Mouse (Mus musculus) embryonic facial prominence, embryonic 12.5 days (tissue): ENCODE results near the gene Rab22a. TPM values are rescaled to one million over a fixed set of nuclear protein-coding genes. Genes with fewer than 3 reads are reported as not detected.
A peak's percentile ranks its signal among the peaks of the same experiment; 100 is the strongest.
"Not testable (repeated sequence)": the region's sequence is repeated elsewhere in the genome, so short reads cannot be mapped to it uniquely, and the experiment has no call there.

Experiments
- ATAC-seq: fragments of 200-750 bp; cut with Nextera tagmentation; 2 replicates; pipeline ENCODE4 v1.8.0; 2017; ENCODE audit not compliant: insufficient number of reproducible peaks, insufficient read depth, low FRiP score, low TSS enrichment
- H3K27ac ChIP-seq: fragments of 300-500 bp; sonication (generic); 2 replicates; pipeline ENCODE4 v1.5.1; 2016; ENCODE audit warnings: mild to moderate bottlenecking
- H3K27me3 ChIP-seq: fragments of 300-500 bp; sonication (generic); 2 replicates; pipeline ENCODE4 v1.6.1; 2016; ENCODE audit warnings: mild to moderate bottlenecking, moderate library complexity
- H3K36me3 ChIP-seq: fragments of 300-500 bp; sonication (generic); 2 replicates; pipeline ENCODE4 v1.6.1; 2016; ENCODE audit warnings: mild to moderate bottlenecking
- H3K4me1 ChIP-seq: fragments of 300-500 bp; sonication (generic); 2 replicates; pipeline ENCODE4 v1.6.1; 2016
- H3K4me2 ChIP-seq: fragments of 300-500 bp; sonication (generic); replicated peaks from 2 replicates; pipeline ENCODE4 v1.6.1; 2016; ENCODE audit warnings: mild to moderate bottlenecking, moderate library complexity
- H3K4me3 ChIP-seq: fragments of 300-500 bp; sonication (generic); 2 replicates; pipeline ENCODE4 v1.5.1; 2016; ENCODE audit warnings: mild to moderate bottlenecking
- H3K9ac ChIP-seq: fragments of 300-500 bp; sonication (generic); 2 replicates; pipeline ENCODE4 v1.6.1; 2016; ENCODE audit warnings: mild to moderate bottlenecking, moderate library complexity
- H3K9me3 ChIP-seq: fragments of 300-500 bp; sonication (generic); 2 replicates; pipeline ENCODE4 v1.6.1; 2016; ENCODE audit warnings: mild to moderate bottlenecking, moderate library complexity
- WGBS: fragments of 180-500 bp; shearing (Covaris S2); methylation state at CpG from one replicate; pipeline ENCODE4 v1.1.7; 2016; 5-methylcytosine and 5-hydroxymethylcytosine counted together
- polyA plus RNA-seq: library from polyadenylated mRNA; unstranded; fragments of >200 nt; fragmentation: Nextera tagmentation; extraction: Ambion mirVana; gene quantifications from 2 replicates; pipeline ENCODE4 v1.2.1, GENCODE M21; 2016

The Rab22a gene
- polyA plus RNA-seq, result 48.0 and 48.7 TPM in 2 replicates

- Histone ChIP-seq H3K9me3 (no peaks in the 10 kb centered on the region), H3K27me3 (no peaks in the 10 kb centered on the region), H3K36me3 (peaks cover 28% of the 10 kb centered on the region), H3K27ac (peak within 1 kb of the TSS; percentile 57; the same call in 1 of the 2 replicates), H3K9ac (peak within 1 kb of the TSS; percentile 94), H3K4me2 (peak within 1 kb of the TSS; percentile 73), H3K4me1 (peaks cover 17% of the 10 kb centered on the region), H3K4me3 (peak within 1 kb of the TSS; percentile 98)
- under 1% methylated on average over 46 of the region's 55 CpGs for WGBS
- ATAC-seq, result peak; percentile 95
These were observed at the start of gene Rab22a for GRCm38 (mm10) chr2:173659057-173659925. Rab22a (plus strand) TSS chr2:173659760.

GRCm38 (mm10) chr2:173615378-173616081 lies 44.0 kb upstream of the Rab22a start:
- WGBS, result 86% methylated on average over 11 of the region's 11 CpGs
- Histone ChIP-seq H3K4me1 (no peaks in the 10 kb centered on the region), H3K9me3 (no peaks in the 10 kb centered on the region), H3K9ac (no peak overlapping the region), H3K27ac (no peak overlapping the region), H3K4me3 (no peak overlapping the region), H3K4me2 (no peak overlapping the region), H3K27me3 (no peaks in the 10 kb centered on the region), H3K36me3 (peaks cover 7% of the 10 kb centered on the region; the same call in 1 of the 2 replicates)
- no peak for ATAC-seq

GRCm38 (mm10) chr2:173616156-173616555 lies 43.4 kb upstream of the Rab22a start:
- Histone ChIP-seq H3K4me1 (no peaks in the 10 kb centered on the region), H3K9ac (no peak overlapping the region), H3K27ac (no peak overlapping the region), H3K4me3 (no peak overlapping the region), H3K9me3 (no peaks in the 10 kb centered on the region), H3K36me3 (peaks cover 4% of the 10 kb centered on the region; the same call in 1 of the 2 replicates), H3K27me3 (no peaks in the 10 kb centered on the region), H3K4me2 (no peak overlapping the region)
- no peak for ATAC-seq
- 80% methylated on average over 7 of the region's 7 CpGs for WGBS

DNA sequence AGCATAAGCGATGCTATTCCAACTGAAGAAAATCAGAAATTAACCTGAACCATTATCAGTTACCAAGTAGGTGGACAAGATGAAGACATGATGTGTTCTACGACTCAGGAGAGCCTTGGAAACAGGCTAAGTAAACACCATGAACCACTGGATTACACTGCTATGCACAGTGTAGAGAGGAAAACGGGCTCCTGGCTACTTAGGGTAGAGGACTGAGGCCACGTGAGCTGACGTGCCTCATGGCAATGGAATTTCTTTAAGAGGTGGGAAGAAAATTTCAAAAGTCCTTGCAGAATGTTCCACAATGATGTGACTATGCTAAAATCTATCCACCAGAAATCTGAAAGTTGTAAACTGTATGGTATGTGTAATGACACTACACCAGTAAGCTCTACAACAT lies 40.4 kb upstream of the Rab22a start:
- Histone ChIP-seq H3K27ac (no peak overlapping the region), H3K27me3 (no peaks in the 10 kb centered on the region), H3K9me3 (no peaks in the 10 kb centered on the region), H3K36me3 (no peaks in the 10 kb centered on the region), H3K4me2 (no peak overlapping the region), H3K4me1 (no peaks in the 10 kb centered on the region), H3K4me3 (no peak overlapping the region), H3K9ac (no peak overlapping the region)
- no peak for ATAC-seq
- WGBS, result 85% methylated on average over 5 of the region's 5 CpGs

GRCm38 (mm10) chr2:173620645-173621044 lies 38.9 kb upstream of the Rab22a start:
- H3K9ac ChIP-seq, result no peak overlapping the region
- H3K9me3 ChIP-seq, result no peaks in the 10 kb centered on the region
- 93% methylated on average over 4 of the region's 4 CpGs for WGBS

GRCm38 (mm10) chr2:173622173-173622601 lies 37.4 kb upstream of the Rab22a start:
- H3K4me1 ChIP-seq, result no peaks in the 10 kb centered on the region
- no peaks in the 10 kb centered on the region for H3K9me3 ChIP-seq
- no peaks in the 10 kb centered on the region for H3K27me3 ChIP-seq
- WGBS, result 65% methylated on average over 7 of the region's 7 CpGs
- no peak overlapping the region for H3K9ac ChIP-seq
- no peak overlapping the region for H3K27ac ChIP-seq
- no peaks in the 10 kb centered on the region for H3K36me3 ChIP-seq
- H3K4me2 ChIP-seq, result no peak overlapping the region
- no peak overlapping the region for H3K4me3 ChIP-seq
- ATAC-seq, result no peak

More at GRCm38 (mm10) chr2:173620645-173621044, 38.9 kb upstream of the Rab22a start:
- Histone ChIP-seq H3K4me2 (no peak overlapping the region), H3K36me3 (no peaks in the 10 kb centered on the region), H3K4me1 (no peaks in the 10 kb centered on the region), H3K27me3 (no peaks in the 10 kb centered on the region), H3K27ac (no peak overlapping the region), H3K4me3 (no peak overlapping the region)
- ATAC-seq, result no peak

DNA sequence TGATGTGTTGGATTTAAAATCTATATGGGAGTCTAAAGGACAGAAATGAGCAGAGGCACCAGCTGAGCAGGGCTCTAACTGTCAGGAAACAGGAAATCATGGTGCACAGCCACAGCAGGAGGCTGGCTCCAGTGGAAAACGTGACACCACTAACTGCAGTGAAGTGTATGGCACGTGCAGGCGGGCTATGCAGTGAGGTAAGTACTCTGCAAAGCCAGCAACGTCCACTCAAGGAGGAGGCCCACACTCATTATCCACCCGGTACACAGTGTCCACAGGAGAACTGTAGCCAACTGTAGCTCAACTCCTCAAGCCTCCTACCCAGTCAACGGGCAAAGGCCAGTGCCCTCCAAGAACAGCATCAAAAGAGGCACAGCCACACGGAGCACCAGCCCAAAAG lies 34.9 kb upstream of the Rab22a start:
- ATAC-seq, result no peak
- no peaks in the 10 kb centered on the region for H3K4me1 ChIP-seq
- no peaks in the 10 kb centered on the region for H3K36me3 ChIP-seq
- no peaks in the 10 kb centered on the region for H3K27me3 ChIP-seq
- H3K27ac ChIP-seq, result no peak overlapping the region
- WGBS, result 62% methylated on average over 7 of the region's 7 CpGs
- no peak overlapping the region for H3K9ac ChIP-seq
- H3K4me2 ChIP-seq, result no peak overlapping the region
- H3K4me3 ChIP-seq, result no peak overlapping the region
- H3K9me3 ChIP-seq, result no peaks in the 10 kb centered on the region

DNA sequence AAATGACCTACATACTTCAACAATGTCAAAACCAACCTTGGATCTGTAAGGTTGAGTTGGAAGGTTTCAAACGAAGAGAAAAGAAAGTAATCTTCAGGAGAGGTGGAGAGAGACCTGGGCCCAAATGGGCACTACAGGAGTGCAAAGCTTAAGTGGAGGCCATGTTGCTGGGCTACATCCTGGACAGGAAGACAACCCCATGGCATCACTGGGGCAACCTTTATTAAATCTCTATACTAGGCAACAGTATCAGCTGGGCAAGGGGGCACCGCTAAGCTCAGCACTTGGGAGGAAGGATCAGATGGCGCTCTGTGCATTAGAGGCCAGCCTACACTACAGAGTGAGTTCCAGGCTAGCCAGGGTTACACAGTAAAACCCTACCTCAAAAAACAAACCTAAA lies 33.8 kb upstream of the Rab22a start:
- Histone ChIP-seq H3K9me3 (no peaks in the 10 kb centered on the region), H3K27ac (no peak overlapping the region), H3K4me1 (no peaks in the 10 kb centered on the region), H3K36me3 (peaks cover 4% of the 10 kb centered on the region; the same call in 1 of the 2 replicates), H3K9ac (no peak overlapping the region), H3K4me3 (no peak overlapping the region), H3K27me3 (no peaks in the 10 kb centered on the region), H3K4me2 (no peak overlapping the region)
- ATAC-seq, result no peak
- WGBS, result 89% methylated on average over 3 of the region's 3 CpGs

- not testable (repeated sequence) for H3K4me2 ChIP-seq, H3K9ac ChIP-seq, H3K27me3 ChIP-seq, H3K4me1 ChIP-seq, H3K9me3 ChIP-seq, H3K4me3 ChIP-seq, H3K27ac ChIP-seq, ATAC-seq, H3K36me3 ChIP-seq
- 94% methylated on average over 15 of the region's 15 CpGs for WGBS
These were observed 25.5 kb upstream of the Rab22a start for GRCm38 (mm10) chr2:173634106-173634505.

DNA sequence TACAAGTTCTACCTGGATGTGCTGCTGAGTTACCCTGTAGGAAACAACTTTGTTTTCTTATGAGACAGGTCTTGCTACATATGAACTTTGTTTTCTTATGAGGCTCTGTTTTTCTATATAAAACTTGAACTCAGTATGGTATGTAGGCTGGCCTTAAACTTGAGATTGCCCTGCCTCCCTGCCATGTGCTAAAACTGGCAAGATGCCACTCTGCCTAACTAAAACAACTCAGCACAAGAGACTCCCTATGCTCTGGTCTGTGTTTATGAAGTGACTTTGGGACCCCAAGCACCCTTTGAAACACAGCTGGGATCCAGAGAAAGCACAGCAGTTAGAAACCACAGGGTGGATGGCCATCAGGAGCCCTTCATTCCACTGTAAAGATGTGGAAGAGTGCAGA lies 18.2 kb upstream of the Rab22a start:
- Histone ChIP-seq H3K27me3 (no peaks in the 10 kb centered on the region), H3K4me3 (no peak overlapping the region), H3K4me1 (peaks cover 5% of the 10 kb centered on the region; the same call in 1 of the 2 replicates), H3K9ac (no peak overlapping the region), H3K36me3 (peaks cover 11% of the 10 kb centered on the region), H3K9me3 (no peaks in the 10 kb centered on the region), H3K4me2 (no peak overlapping the region), H3K27ac (peak overlapping the region; percentile 41)
- ATAC-seq, result no peak

DNA sequence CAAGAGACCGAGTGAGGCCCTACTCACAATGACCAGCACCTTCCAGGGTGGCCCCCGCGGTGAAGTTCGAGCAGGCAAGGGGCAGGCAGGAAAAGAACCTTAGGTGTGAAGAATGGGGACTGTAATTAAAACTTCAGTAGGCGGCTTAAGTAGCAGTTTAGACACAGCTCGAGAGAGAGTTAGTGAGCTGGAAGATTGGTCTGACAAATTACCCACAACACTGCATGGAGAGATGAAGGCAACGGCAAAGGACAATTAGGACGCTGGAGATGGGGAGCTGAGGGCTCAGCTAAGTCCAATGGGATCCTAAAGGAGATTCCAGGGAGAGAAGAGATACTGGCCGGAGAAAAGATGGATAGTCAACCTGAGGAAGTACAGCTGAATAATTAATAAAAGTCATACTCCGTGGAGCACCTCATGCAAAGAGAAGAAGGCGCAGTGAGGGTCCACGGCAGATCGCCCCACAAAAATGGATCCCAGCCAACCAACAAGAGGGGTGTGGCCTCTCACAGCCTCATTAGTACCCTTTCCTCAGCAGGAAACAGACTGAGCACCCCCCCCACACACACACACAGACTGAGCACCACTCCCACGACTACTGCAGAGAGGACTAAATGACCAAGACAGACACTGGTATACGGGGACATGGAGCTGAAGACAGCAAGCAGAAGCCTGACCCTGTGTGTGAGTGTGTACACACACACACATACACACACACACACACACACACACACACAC lies 17.1 kb upstream of the Rab22a start:
- WGBS, result 68% methylated on average over 15 of the region's 15 CpGs
- no peaks in the 10 kb centered on the region for H3K27me3 ChIP-seq
- peaks cover 5% of the 10 kb centered on the region; the same call in 1 of the 2 replicates for H3K4me1 ChIP-seq
- no peaks in the 10 kb centered on the region for H3K9me3 ChIP-seq
- peaks cover 12% of the 10 kb centered on the region for H3K36me3 ChIP-seq
- ATAC-seq, result no peak
- H3K4me2 ChIP-seq, result no peak overlapping the region
- H3K9ac ChIP-seq, result no peak overlapping the region
- H3K4me3 ChIP-seq, result no peak overlapping the region
- no peak overlapping the region for H3K27ac ChIP-seq
